Mouse (Mus musculus) embryo, embryonic 10 days (tissue): ENCODE results near the gene Plekha7.

Source experiments
- DNase-seq: peaks from one replicate; pipeline ENCODE4 v3.0.0-alpha.2; 2015; ENCODE audit warnings: low spot score

Plekha7 gene

DNA sequence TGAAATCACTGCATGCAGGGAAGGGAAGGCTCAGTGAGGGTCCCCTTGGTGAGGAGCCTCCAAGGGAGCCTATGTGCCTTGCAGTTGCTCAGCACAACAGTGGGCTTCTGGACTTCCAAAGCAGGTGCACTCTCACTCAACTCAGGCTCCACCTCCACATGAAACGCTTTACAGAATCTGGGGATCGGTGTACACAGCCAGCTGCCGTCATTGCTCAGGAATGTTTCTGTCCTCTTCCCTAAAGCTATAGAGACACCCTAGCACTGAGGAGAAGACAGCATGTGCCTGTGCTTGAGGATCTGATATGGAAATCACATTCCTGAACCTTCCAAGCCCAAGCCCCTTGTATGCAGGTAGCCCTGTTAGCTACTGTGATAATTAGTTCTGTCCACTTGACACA is 120.7 kb downstream of the Plekha7 start:
- DNase-seq: no peak

DNA sequence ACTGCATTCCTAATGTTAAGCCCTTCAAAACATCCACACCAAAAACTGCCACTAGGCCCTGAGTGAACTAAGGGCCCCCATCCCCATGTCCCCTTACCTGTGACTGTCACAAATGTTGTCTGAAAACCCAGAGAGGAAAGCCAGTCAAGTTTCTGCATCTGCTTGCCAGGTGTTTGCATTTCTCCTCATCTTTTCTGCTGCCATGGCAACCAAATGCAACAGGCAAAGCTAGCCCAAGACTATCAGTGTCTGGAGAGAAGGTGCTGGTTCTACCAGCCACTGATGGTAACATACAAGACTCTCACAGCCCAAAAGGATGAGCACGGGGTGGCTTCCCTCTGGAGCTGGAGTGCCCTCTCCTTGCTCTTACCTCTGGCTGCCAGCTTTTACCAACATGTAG is 121.3 kb downstream of the Plekha7 start:
- DNase-seq: no peak

DNA sequence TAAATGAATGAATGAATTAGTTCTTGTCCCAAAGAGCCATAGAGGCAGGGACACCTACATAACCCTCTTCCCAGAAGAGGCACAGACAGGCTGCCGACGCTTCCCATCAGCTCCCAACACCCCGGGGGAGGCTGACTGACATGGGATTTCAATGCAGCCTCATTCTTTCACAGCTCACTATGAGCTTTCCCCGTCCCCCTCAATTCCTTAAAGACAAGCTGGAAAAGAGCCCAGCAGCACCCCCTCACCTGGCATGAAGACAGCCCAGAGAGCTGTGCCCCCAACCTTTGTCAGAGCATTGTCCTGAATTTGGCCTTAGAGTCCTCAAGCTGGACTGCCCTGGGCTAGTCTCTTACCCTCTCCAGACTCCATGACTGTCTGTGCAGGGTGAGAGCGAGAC is 122.0 kb downstream of the Plekha7 start:
- no peak for DNase-seq

DNA sequence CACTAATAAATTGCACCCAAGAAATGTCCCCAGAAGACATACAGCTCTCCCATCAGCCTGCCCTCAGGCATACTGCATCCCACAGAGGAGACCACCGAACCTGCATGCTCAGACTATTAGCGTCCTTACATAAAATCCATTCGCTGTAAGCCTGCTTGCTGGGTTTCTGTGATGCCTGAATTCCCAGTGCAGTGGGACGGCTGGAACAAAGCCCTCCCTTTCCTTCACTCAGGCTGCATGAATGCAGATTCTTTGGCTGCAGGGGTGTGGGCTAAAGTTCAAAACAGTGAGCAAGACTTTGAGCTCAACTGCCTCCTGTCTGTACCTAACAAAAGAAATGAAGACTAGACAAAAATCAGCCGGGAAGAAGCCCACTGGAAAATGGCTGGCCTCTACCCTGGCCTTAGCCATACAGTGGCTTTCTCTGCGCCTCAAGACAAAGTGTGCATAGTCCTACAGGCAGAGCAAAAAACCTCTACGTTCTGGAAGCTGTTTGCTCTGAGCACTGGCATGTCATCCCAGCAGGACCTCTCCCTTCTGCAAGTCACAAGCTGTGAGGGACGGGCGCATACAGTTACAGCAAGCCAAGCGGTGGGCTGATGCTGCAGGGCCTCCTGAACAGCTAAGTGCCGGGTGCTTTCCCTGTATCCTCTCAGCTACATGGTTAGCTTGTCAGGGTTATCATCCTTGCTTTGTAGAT is 123.7 kb downstream of the Plekha7 start:
- DNase-seq: peak; percentile 35

DNA sequence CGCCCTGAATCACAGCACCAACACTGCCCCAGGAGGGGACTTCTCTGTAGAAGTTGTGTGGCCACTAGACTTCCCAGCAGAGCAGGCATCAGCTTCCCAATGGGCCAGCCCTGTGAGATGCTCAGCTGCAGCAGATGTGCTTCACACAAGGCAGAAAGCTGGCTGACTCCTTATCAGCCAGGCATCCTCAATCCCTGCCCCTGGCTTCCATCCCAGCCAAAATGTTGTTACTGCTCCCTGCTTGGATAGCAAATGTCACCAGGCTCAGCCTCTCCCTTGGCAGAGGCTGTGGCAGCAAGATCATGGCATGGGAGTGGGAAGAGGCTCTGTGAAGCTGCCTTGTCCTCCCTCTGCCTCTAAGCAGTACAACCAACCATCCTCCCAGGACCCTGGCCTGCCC is 125.7 kb downstream of the Plekha7 start:
- DNase-seq: no peak

DNA sequence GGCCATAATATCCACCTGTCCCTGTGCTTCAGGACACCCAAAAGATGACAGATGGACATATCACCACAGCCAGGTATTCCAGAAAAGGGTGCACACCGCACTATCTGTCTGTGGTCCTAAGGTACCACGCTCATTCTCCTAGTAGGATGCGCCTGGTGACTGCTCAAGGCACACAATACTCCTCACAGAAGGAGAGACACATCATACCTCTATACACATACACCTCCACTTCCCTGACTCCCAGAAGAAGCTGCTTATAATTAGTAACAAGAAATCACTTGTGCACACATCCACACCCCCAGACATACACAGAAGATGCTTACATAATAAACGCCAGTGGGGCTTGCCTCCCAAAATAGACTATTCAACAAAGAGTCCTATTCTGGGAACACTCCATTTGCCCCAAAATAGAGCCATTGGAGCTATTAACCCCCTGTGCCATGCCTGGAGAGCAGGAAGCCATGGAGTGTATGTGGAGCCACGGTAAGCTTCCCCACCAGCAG is 126.7 kb downstream of the Plekha7 start:
- no peak for DNase-seq

DNA sequence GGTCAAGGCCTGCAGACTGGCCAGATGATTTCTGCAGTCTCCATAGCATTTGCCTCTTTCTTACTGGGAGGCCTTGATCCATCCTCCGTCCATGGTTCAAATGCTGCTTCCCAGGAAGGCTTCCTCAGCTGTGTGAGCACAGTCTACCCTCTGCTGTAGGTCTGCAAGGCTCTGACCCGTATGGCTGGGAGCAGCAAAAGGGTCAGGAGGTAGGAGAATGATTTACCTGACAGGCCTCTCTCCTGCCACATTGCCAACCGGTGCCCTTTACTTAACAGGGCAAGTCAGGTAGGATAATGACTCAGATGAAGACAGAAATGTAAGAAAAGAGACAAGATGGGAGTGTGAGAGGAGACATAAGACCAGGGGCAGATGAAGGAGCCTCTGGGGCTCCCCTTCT is 129.3 kb downstream of the Plekha7 start:
- DNase-seq: no peak

DNA sequence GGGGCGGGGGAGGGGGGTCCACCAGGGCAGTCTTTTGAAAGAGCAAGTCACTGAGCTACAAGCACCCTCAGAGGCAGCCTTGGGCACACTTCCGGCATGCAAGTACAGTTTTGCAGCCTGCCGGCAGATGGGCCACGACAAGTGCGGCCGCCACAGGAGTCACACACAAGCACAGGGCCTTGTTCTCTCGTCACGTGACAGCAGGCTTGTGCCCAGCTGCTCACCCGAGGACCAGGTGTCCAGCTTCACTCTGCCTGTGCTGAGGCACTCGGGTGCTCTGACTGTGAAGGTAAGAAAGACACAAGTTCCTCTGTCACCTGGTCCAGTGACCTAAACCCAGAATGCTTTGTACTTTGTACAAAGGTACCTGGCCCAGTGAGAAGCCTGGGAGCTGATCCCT is 135.4 kb downstream of the Plekha7 start:
- DNase-seq: no peak

DNA sequence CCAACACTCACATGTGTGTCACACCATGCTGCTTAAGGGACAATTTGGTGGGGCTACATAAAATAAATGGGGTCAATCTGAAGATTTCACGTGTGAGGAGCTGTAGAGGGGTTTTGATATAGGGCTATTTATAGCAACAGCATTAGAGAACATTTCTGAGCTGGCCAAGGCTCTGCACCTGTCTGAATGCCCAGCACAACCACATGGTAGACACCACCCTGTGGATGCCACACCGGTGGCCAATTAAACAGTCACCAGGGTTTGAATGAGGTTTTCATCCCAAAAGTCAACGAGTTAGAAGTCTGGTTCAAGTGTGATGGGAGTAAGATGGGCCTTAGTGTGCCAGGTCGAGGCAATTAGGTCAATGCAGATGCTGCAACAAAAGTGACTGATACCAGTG is 138.8 kb downstream of the Plekha7 start:
- DNase-seq: no peak

DNA sequence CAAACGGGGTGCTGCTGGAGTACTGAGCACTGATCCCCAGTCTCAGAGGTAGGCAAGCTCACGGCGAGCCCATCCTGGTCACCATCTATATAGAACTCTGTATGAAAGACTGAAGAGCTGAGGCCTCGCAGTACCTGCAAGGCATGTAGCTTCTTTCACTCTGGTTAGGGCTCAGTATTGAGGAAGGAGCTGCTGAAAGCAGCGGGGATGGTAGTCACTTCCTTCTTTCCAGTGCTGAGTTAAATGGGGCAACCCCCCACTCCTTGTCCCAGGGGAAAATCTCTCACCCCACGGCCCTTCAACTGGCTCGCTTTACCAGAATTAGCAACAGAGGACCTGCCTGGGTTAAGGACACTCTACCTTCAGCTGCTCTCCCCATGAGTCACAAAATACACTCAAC is 140.0 kb downstream of the Plekha7 start:
- no peak for DNase-seq

DNA sequence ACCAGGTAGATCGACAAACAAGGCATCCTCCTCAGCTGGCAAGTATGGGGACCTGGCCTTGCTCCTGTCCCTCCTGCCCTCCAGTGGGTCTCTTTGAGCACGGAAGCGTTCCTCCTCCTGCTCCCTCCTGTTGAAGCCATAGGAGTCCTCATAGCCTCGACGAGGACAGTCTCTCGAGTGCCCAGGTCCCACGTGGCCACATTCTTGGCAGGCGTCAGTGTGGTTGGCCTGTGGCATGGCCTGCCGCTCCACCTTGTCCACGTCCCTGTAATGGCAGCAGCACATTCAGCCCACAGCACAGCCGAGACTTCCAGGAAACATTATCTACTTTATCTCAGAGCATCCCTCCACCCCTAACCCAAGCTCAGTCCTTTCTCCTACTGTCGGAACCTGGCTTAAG is 143.9 kb downstream of the Plekha7 start:
- DNase-seq: no peak

DNA sequence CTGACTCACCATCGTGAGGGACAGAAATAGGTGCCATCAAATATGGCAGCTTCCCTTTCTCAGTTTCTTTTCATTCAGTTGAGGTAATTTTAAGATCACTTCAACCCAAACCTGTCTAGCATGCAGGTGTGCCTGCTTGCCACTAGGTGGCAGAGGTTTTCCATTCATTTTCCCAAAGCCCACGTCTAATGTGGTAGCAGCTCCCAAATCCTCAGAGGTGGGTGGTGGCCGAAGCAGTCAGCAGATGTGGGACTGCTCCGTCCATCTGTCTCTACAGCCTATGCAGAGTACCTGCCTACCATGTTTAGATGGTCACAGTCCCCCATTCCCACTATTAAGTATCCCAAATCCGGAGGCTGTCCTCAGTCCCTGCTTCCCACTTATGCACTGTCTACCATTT is 146.6 kb downstream of the Plekha7 start:
- DNase-seq: peak; percentile 73

DNA sequence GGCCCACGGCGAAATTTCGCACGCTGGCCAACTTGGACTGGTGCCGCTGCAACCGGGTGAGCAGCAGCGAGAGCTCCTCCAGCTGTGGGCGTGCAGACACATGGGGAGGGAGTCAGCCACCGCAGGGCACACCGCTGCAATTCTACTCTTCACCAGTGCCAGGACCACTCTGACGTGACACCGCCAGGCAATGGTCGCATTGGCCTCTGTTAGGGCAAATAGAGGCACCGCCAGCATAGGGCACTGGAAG is 151.4 kb downstream of the Plekha7 start:
- no peak for DNase-seq

DNA sequence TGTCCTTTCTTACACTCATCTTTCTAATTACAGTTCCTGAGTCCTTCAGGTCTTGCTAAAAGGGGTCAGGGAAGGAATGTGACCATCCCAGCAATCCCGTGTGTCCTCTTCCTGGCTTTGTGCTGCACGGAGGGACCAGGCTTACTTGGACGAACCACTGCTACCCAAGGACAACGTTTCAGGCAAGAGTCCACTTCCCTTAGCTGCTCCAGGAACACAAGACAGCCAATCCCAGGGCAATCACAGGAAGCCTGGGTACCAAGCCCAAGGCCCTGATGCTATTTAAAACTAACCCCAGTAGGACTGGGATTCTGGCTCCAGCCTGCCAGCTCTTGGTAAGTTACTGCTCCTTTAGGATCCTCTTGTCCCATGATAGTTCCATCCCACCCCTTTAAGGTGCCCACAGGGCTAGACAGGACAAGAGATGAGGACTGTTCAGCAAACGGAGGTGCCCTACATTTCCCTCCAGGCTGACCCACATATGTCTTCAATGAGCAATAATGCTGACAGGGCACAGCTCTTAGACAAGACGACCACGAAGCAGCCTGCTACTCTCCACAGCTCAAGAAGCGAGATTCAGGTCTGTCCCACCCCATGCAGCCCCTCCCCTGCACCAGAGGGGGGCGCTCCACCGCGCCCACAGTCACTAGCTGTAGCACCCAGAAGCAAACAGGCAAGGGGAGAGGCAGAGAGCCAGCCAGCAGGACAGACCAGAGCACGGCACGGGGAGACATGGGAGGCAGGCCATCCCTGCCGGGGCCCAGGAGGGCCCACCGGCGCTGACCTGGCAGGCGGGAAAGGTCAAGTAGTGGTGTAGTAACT is 151.9 kb downstream of the Plekha7 start:
- no peak for DNase-seq

DNA sequence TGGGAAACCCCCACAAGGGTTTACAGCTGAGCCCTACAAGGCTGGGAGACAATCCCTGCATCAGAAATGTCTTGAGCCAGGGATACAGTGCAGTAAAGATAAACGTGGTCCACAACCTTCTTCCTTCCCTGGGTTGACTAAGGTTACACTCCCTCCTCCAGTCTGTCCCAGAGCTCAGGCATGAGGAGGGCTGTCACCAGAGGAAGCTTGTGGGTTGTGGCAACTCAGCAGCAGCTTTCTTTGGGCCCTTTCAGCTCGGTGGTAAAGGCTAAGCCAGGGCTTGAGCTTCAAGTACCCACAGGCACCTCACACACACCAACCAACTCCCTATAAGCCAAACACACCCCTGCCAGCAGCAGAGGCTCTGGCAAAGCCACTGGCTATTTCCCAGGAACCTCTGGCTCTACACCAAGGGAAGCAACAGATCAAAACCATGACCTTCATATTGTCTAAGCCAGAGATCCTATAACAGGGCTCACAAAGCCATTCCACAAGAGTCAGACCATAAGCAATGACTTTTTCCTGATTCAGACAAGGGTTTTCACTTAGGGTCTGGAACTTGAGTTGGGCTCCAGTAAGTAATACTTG is 154.3 kb downstream of the Plekha7 start:
- DNase-seq: no peak

DNA sequence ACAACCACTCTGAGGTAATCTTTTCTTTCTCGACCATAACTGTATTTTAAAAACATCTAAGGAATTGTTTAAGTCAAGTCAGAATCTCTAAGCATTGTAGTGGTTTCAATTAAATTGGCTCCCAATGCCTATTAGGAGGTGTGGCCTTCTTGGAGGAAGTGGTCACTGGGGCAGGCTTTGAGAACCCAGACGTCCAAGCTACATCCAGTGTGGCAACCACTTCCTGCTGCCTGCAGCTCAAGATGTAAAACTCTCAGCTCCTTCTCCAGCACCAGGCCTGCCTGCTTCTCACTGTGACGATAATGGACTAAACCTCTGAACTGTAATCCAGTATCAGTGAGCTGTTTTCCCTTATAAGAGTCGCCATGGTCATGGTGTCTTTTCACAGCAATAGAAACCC is 158.6 kb downstream of the Plekha7 start:
- DNase-seq: no peak

DNA sequence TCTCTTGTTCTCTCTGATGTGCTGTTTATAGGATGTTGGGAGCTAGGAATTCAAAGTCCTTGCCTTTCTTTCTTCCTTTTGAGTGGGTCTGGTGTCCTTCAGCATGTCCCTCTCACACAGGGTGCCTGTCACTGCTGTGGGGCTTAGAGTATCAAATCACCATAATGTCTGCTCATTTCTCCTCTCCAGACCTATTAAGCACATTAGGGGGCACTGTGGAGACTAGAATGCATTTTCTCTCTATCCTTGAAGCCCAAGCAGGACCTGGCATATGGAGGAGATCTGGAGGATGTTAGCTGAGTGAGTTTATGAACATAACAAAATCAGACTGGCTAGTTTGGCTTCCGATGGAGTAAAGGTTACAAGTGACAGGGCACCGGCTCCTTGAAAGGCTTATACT is 161.1 kb downstream of the Plekha7 start:
- no peak for DNase-seq

DNA sequence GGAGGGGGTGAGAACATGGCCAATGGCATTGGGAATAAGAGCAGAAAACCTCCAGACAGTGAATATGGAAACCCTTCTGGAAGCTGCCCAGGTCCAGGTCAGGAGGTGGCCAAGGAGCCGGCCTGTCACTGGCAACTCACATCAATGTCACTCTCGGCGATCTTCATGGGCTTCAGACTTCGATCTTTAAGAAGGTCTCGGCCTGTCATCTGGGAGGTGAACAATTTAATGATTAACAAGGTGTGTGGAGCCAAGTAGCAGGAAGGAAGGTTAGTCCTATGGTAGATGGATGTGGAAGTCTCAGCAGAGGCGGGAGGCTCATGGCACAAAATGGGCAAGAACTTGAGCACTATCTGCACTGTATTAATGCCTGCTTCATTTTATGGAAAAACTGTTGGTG is 163.1 kb downstream of the Plekha7 start:
- no peak for DNase-seq

DNA sequence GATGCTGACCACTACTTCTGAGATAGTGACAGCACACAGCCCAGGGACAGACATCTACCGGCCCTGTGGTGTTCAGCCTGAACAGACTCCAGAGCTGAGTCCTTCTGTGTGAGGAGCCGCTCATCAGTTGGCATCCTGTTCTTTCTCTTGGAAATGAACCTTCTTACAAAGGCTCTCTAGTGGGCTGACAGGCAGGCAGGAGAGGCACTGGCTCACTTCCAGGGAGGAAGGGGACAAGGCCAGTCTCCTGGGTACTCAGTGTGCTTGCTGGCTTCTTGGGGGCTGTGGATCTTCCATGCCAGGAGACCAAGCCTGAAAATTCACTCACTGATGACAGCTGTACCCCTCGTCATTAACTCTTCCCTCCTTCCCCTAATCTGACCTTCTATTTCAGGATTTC is 170.5 kb downstream of the Plekha7 start:
- no peak for DNase-seq

DNA sequence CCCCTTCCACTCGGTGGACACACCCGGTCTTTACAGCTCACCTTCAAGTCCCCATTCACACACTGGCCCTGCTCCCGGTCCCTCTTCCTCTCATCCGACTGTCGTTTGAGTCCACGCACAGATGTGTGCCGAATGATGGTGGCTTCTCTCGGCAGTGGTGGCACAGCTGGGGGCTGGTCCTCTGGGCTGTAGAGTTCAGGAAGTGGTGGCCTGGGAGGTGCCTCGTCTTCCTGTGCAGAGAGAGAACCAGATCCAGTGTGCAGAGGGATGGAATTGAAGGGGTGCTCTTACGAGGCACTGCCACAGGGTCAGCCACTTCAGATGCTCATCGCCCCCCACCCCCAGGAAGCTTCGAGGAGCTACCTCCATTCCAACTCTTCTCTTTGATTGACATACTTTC is 171.0 kb downstream of the Plekha7 start:
- DNase-seq: no peak

DNA sequence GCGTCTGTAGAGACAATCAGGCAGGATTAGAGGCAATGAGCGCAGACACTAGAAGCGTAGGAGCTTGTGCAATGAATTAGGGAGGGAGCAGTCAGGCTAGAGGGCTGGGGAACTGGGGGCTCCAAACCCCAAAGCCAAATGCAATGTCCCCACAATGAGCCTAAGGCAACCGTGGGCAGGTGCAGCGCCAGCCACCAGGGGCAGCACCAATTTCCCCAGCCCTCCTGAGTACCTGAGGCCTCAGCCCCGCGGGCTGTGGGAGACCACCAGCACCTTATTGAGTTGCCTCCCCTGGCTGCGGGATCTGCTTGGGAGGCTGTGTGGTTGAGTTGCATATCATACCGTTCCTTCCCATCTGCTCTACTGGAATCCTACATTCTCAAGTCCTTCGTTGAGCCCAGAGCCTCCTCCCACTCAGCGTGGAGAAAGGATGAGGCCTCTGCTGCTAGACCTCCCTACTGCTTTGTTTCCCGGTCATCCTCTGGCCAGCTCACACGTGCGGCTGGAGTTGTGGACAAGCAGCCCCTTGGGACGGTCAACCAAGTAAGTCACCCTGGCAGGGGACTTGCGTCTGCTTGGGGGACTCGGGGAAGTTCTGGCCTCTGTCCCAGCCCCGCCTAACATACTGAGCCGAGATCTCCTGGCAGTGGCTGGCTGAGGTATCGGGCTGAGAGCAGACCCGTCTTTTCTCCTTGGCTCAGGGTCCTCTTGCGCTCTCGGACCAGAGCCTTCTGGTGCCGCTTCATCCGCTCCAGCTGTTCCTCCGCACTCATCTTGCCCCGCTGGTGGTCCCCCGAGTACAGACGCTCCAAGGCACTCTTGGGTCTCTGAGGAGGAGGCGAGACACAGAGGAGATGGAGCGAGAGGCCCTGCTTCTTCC is 173.5 kb downstream of the Plekha7 start:
- DNase-seq: no peak

DNA sequence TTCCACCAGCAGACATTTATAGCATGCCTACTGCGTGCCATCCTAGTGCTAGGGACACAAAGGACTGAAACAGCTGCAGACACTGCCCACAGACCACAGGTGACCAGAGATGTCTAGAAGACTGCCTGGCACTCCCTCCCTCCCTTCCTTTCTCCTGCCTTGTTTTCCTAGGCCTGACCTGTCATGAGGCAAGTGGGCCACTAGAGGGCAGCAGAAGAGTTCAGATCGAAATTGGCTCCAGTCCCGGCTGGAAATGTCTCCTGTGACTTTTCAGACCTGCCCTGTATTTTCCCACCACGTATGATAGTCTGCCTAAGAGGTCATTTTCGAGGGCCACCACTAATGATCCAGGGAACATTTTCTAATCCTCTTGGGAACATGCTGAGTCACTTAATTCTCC is 176.1 kb downstream of the Plekha7 start:
- peak; percentile 90 for DNase-seq

DNA sequence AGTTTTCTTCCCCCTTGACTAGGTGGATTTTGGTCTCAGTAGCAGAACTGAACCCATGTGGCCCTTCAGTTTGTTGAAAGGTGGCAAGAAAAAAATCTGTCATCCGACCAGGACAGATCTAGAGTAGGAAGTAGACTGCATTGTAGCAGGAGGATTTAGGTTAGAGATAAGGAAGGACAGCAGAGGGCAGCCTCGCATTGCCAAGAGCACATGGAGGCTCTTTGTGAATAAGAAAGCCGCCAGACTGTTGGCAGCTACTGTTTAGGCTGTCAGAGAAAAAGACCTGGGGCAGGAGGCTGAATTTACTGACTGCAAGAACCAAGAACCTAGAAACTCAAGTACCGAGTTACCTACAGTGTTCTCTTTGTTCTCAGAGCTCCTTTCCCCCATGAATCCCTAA is 176.8 kb downstream of the Plekha7 start:
- peak; percentile 61 for DNase-seq
